Comparison of ENCODE assay signal across 17 mouse cellular contexts in genomic region chr5:32977179-32977578, GRCm38 (mm10).
"Had no signal": no experiment of that assay in that cellular context is flagged by ENCODE, and none has a peak within 500 bp of the region (broad histone marks: within the 10 kb centered on the region; RNA-seq: fewer than 3 reads in every experiment).

No protein-coding gene starts in this region.

- H3K9me3 ChIP-seq: midbrain, embryonic 10.5 days; midbrain, embryonic 12.5 days had no signal

- H3K4me1 ChIP-seq: midbrain, embryonic 10.5 days; midbrain, embryonic 12.5 days had no signal

- H3K9ac ChIP-seq: lung, embryonic 14.5 days; midbrain, embryonic 12.5 days had no signal

- H3K4me3 ChIP-seq: midbrain, embryonic 10.5 days; midbrain, embryonic 12.5 days; myocyte had no signal

- H3K27ac ChIP-seq: midbrain, embryonic 10.5 days; midbrain, embryonic 12.5 days had no signal

- H3K27me3 ChIP-seq: midbrain, embryonic 12.5 days had no signal

- DNase-seq: lung, adult 18-20 months; lung, embryonic 14.5 days; lung, postnatal 10 days; lung, postnatal 4 days; midbrain, embryonic 14.5 days; retina, postnatal 1 day; right cerebral cortex, adult 18-20 months; right cerebral cortex, postnatal 25 days; right cerebral cortex, postnatal 4 days; spleen, adult 18-20 months; thymus, adult 2 months; thymus, postnatal 25 days; thymus, postnatal 4 days had no signal

- H3K4me2 ChIP-seq: lung, embryonic 14.5 days; midbrain, embryonic 12.5 days had no signal

- ATAC-seq: midbrain, embryonic 16.5 days had no signal
